In the genomic region with DNA sequence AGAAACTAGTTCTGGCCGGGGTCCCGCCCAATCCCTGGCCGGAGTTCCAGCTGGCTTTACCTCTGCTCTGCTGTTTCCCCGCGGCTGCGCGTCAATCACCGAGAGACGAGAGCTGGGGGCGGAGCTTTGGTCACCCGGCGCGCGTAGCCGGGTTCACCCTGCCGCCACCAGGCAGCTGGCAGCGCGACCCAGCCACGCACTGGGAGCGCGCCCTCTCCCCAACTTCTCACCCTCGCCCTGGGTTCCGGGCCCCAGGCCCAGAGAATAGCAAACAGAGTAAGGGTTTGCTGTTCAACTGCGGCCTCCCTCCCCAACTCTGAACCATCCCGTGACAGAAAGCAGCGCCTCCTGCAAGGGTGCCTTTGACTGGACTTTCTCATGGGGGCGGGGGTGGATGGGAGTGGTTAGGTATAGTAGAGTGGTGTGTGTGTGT, we compare ENCODE assay signal across 8 mouse cellular contexts. TPM values are rescaled to one million over a fixed set of nuclear protein-coding genes. Genes with fewer than 3 reads are reported as not detected.
A peak's percentile ranks its signal among the peaks of the same experiment; 100 is the strongest.
DNase-seq lines count a peak whose midpoint lies in the region; ATAC-seq and TF ChIP-seq lines count a peak whose summit lies in the region.

No protein-coding gene starts in this region.

- H3K9ac ChIP-seq in lung, embryonic 14.5 days = peak overlapping the region; percentile 87

- ATAC-seq in lung, embryonic 14.5 days (ENCODE audit: insufficient read depth) = peak; percentile 59

- no peaks in the 10 kb centered on the region for H3K36me3 ChIP-seq in forebrain, embryonic 10.5 days (replicated peaks)
- no peaks in the 10 kb centered on the region for H3K36me3 ChIP-seq in lung, embryonic 14.5 days (ENCODE audit: insufficient read depth)

- H3K9me3 ChIP-seq in forebrain, embryonic 10.5 days = no peaks in the 10 kb centered on the region
- no peaks in the 10 kb centered on the region for H3K9me3 ChIP-seq in lung, embryonic 14.5 days (ENCODE audit: low read depth, low read length)

- DNase-seq in 416B (ENCODE audit: low read depth) (peak; percentile 85), ZHBTc4 (ENCODE audit: low read depth, low spot score) (peak; percentile 96)
- DNase-seq in forebrain, embryonic 10.5 days (ENCODE audit: extremely low spot score, low spot score) = peak; percentile 85
- peak; percentile 92 to 93 for DNase-seq in heart, postnatal 10 days
- DNase-seq in kidney, postnatal 25 days = peak; percentile 91 to 94
- peak; percentile 94 for DNase-seq in lung, embryonic 14.5 days
- no peak for DNase-seq in cerebellum, adult 11-12 months

- H3K27ac ChIP-seq in forebrain, embryonic 10.5 days = peak overlapping the region; percentile 90
- H3K27ac ChIP-seq in lung, embryonic 14.5 days (ENCODE audit: low read depth) = peak overlapping the region; percentile 96
- peak overlapping the region; percentile 94 for H3K27ac ChIP-seq in olfactory bulb, adult 2 months (ENCODE audit: insufficient read depth, low read depth, low read length)

- no peak for TF ChIP-seq CTCF in lung, embryonic 14.5 days (IDR thresholded peaks at IDR 0.05; ENCODE audit: low read depth)
- TF ChIP-seq CTCF in olfactory bulb, adult 2 months (IDR thresholded peaks at IDR 0.05; ENCODE audit: insufficient read depth, low read depth, low read length) = no peak

- peak overlapping the region; percentile 76 for H3K4me3 ChIP-seq in forebrain, embryonic 10.5 days
- H3K4me3 ChIP-seq in lung, embryonic 14.5 days (ENCODE audit: low read depth, low read length) = peak overlapping the region; percentile 70
- H3K4me3 ChIP-seq in olfactory bulb, adult 2 months (ENCODE audit: insufficient read depth, low read depth, low read length) = peak overlapping the region; percentile 81

- TF ChIP-seq POLR2A in olfactory bulb, adult 2 months (IDR thresholded peaks at IDR 0.05; ENCODE audit: insufficient read depth, low read depth, low read length) = peak; percentile 41

- intact Hi-C loops in heart, postnatal 10 days (cut with DNase I) = no loop called here

- 0% methylated on average over 27 of the region's 27 CpGs for WGBS in forebrain, embryonic 10.5 days
- WGBS in lung, embryonic 14.5 days = 0% methylated on average over 27 of the region's 27 CpGs
- WGBS in olfactory bulb, adult 2 months = under 1% methylated on average over 27 of the region's 27 CpGs

- peaks cover 74% of the 10 kb centered on the region for H3K4me1 ChIP-seq in forebrain, embryonic 10.5 days
- H3K4me1 ChIP-seq in lung, embryonic 14.5 days (ENCODE audit: insufficient read depth) = no peaks in the 10 kb centered on the region
- H3K4me1 ChIP-seq in olfactory bulb, adult 2 months (ENCODE audit: control insufficient read depth, insufficient read depth, low read length) = no peaks in the 10 kb centered on the region; the same call in 1 of the 2 replicates

- peak overlapping the region; percentile 83 for H3K4me2 ChIP-seq in lung, embryonic 14.5 days

- peaks cover 66% of the 10 kb centered on the region for H3K27me3 ChIP-seq in forebrain, embryonic 10.5 days (ENCODE audit: poor library complexity, severe bottlenecking)
- H3K27me3 ChIP-seq in lung, embryonic 14.5 days (ENCODE audit: insufficient read depth, low read length) = peaks cover 11% of the 10 kb centered on the region; the same call in 1 of the 2 replicates

RNA-seq across cellular contexts. Expression of a gene that starts 1.4 kb away (rescaled TPM):
- 32.5 TPM in 2 replicates for polyA plus RNA-seq in forebrain, embryonic 10.5 days (2016; fragmentation: Nextera tagmentation; extraction: Ambion mirVana)
- total RNA-seq in heart, postnatal 10 days (2021) = 10 to 100 TPM; 22.4 to 27.5 TPM
- polyA plus RNA-seq in lung, embryonic 14.5 days (2014; fragmentation: Nextera tagmentation; extraction: Ambion mirVana) = 31.4 and 33.1 TPM in 2 replicates
- polyA plus RNA-seq in olfactory bulb, adult 2 months (2012; ENCODE audit: insufficient read depth, insufficient read length, low replicate concordance, missing spikeins) = 180 and 356 TPM in 2 replicates
